Mouse (Mus musculus) lung, postnatal 36 days (tissue): Measurements from ENCODE around the gene Ppp1r3g.

Source experiments
- DNase-seq: peaks from one replicate; pipeline ENCODE4 v3.0.0; 2022; ENCODE audit warnings: mixed read lengths

The Ppp1r3g gene

DNA sequence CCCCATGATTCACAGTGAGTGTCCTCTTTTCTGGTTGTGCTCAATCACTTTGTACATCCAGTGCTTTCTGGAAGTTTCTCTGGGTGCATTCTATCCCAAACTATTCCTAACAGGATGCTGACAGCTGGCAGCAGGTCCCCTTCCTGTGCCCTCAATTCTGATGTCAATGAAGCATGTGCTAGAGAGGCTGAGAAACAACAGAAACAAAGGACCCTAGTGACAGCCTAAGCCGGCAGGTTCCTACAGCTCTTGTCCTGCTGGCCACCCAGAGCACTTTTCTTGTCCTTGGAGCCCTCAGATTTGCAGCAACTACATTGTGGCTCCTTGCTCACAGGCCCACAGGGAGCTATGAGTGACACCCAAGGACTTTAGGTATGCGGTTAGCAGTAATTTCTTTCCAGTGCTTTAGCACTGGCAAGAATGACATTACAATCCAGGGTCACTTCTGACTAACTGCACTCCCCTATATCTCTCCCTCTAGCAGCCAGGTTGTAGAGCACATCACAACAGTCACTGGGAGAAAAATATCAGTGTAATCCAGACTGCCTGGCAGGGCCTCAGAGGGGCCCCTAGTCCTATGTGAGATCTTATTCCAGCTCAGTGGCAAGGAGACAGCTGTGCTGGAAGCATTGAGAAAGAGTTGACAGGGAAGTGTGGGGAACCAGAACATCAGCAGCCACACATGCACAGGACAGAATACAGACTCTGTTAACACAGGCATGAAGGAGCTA lies 37.2 kb downstream of the Ppp1r3g start:
- DNase-seq = no peak

DNA sequence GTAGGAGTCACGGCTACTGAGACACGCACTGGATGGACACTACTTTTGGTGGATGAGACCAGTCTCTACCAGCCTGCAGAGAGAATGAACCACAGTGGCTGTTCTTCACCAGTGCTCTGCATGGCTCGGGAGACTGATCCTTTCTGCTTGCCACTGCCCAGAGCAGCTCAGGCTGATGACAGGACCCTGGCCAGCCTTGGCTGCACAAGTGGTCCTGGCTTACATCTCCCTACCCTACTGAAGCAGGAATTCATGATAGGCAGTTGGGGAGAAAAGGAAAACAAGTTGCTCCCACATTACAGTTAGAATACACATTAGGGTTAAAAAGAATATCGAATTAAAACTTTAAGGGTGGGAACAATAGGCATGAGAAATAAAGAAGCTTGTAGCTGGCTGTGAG lies 39.0 kb downstream of the Ppp1r3g start:
- DNase-seq = no peak

- DNase-seq = no peak
Measured at GRCm38 (mm10) chr13:36000798-36001197, 42.2 kb downstream of the Ppp1r3g start.

GRCm38 (mm10) chr13:36009981-36010380 lies 51.3 kb downstream of the Ppp1r3g start:
- no peak for DNase-seq

DNA sequence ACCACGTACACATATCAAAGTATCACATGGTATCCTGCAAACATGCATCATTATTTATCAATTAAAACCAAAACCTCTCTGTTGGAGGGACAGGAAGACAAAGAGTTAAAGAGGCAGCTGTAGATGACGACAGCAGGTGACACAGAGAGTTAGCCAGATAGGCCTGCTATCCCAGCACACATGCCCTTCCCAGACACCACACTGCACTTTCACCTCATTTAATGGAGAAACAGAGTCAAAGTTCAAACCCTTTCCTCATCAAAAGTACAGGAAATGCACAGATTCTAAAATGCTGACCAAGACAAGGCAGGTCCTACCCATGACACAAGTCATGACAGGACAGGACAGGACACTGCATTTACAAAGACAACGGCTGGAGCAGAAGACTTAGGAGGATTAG lies 57.0 kb downstream of the Ppp1r3g start:
- no peak for DNase-seq

DNA sequence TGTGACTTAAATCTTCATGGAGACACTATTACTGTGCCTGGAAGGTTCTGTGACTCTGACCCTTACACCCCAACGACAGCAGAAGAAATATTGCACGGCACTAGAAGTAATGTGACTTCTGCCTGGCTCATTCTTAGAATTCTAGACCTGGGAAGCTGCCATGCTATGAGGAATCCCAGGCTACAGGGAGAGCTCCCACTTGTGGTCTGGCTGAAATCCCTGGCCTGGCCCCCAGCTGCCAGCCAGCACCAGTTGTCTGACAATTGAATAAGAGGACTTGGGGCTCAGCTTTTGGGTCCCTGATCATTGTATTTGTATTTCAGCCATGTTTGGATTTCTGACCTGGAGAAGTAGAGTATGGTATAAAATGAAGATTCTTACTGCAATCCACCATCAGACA lies 59.4 kb downstream of the Ppp1r3g start:
- DNase-seq = no peak

GRCm38 (mm10) chr13:36019309-36020274 lies 61.0 kb downstream of the Ppp1r3g start:
- peak; percentile 92 for DNase-seq
